Mouse (Mus musculus): ENCODE results near the gene Adsl. TPM values are rescaled to one million over a fixed set of nuclear protein-coding genes. Genes with fewer than 3 reads are reported as not detected.
"Not testable (repeated sequence)": the region's sequence is repeated elsewhere in the genome, so short reads cannot be mapped to it uniquely, and the experiment has no call there.

Adsl gene
- polyA plus RNA-seq, 1 experiment from 2014 or later = 256 TPM

GRCm38 (mm10) chr15:80915850-80916249, 32.4 kb upstream of the Adsl start:
- no peak for DNase-seq (ENCODE audit: low spot score)
- Histone ChIP-seq H3K36me3 (ENCODE audit: control insufficient read depth, insufficient read depth, low read length) (peaks cover 57% of the 10 kb centered on the region), H3K27me3 (replicated peaks; ENCODE audit: control insufficient read depth, insufficient read depth, low read length) (no peaks in the 10 kb centered on the region), H3K9me3 (ENCODE audit: control insufficient read depth, low read length) (no peaks in the 10 kb centered on the region), H3K9ac (ENCODE audit: low read depth, low read length) (no peak overlapping the region), H3K27ac (ENCODE audit: low read depth, low read length) (no peak overlapping the region), H3K4me1 (replicated peaks; ENCODE audit: control insufficient read depth, insufficient read depth, low read length) (peaks cover 15% of the 10 kb centered on the region), H3K4me3 (ENCODE audit: low read depth, low read length) (no peak overlapping the region), H3K4me2 (no peak overlapping the region)
- 91% methylated on average over 2 of the region's 2 CpGs for WGBS
- no peak for ATAC-seq (replicated peaks; ENCODE audit: low FRiP score)

GRCm38 (mm10) chr15:80916621-80917020, 31.7 kb upstream of the Adsl start:
- DNase-seq (ENCODE audit: low spot score) (no peak), ATAC-seq (replicated peaks; ENCODE audit: low FRiP score) (no peak)
- H3K4me3 ChIP-seq (ENCODE audit: low read depth, low read length) = no peak overlapping the region
- H3K9ac ChIP-seq (ENCODE audit: low read depth, low read length) = no peak overlapping the region
- H3K36me3 ChIP-seq (ENCODE audit: control insufficient read depth, insufficient read depth, low read length) = peaks cover 56% of the 10 kb centered on the region
- WGBS = 92% methylated on average over 7 of the region's 7 CpGs
- no peaks in the 10 kb centered on the region for H3K27me3 ChIP-seq (replicated peaks; ENCODE audit: control insufficient read depth, insufficient read depth, low read length)
- no peak overlapping the region for H3K27ac ChIP-seq (ENCODE audit: low read depth, low read length)
- no peak overlapping the region for H3K4me2 ChIP-seq
- H3K9me3 ChIP-seq (ENCODE audit: control insufficient read depth, low read length) = no peaks in the 10 kb centered on the region
- H3K4me1 ChIP-seq (replicated peaks; ENCODE audit: control insufficient read depth, insufficient read depth, low read length) = peaks cover 8% of the 10 kb centered on the region

DNA sequence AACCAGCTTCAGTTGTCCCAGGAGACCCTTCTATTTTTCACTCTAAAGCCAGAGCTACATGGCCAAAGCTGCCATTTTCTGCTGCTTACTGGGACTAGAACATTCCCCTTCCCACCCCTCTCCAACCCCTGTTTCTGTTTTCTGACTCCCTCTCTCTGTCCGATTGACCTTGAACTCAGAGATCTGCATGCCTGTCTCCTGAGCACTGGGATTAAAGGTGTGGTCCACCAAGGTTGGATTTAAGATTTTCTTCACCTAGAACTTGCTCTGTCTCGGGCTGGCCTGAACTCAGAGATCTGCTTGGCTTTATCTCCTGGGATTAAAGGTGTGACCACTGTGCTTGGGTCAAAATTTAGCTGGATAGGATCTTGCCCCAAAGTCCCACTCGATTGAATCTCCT, 27.9 kb upstream of the Adsl start:
- no peak overlapping the region for H3K4me2 ChIP-seq
- DNase-seq (ENCODE audit: low spot score) = no peak
- H3K9me3 ChIP-seq (ENCODE audit: control insufficient read depth, low read length) = no peaks in the 10 kb centered on the region
- WGBS = 96% methylated on average over 3 of the region's 3 CpGs
- H3K4me1 ChIP-seq (replicated peaks; ENCODE audit: control insufficient read depth, insufficient read depth, low read length) = no peaks in the 10 kb centered on the region
- H3K27ac ChIP-seq (ENCODE audit: low read depth, low read length) = no peak overlapping the region
- H3K27me3 ChIP-seq (replicated peaks; ENCODE audit: control insufficient read depth, insufficient read depth, low read length) = no peaks in the 10 kb centered on the region
- no peak overlapping the region for H3K4me3 ChIP-seq (ENCODE audit: low read depth, low read length)
- H3K9ac ChIP-seq (ENCODE audit: low read depth, low read length) = no peak overlapping the region
- H3K36me3 ChIP-seq (ENCODE audit: control insufficient read depth, insufficient read depth, low read length) = peaks cover 51% of the 10 kb centered on the region
- no peak for ATAC-seq (replicated peaks; ENCODE audit: low FRiP score)

DNA sequence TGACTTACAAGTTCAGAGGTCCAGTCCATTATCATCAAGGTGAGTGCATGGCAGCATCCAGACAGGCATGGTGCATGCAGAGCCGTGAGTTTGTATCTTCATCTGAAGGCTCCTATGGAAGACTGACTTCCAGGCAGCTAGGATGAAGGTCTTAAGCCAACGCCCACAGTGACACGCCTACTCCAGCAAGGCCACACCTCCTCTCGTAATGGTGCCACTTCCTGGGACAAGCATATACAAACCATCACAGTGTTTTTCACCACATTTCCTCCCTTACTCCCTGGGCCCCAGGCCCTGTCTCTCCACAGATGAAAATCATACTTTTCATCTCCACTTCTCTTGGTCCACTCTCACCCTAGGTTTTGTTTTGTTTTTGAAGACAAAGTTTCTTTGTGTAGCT, 26.5 kb upstream of the Adsl start:
- Histone ChIP-seq H3K4me2 (no peak overlapping the region), H3K4me3 (ENCODE audit: low read depth, low read length) (no peak overlapping the region), H3K27me3 (replicated peaks; ENCODE audit: control insufficient read depth, insufficient read depth, low read length) (no peaks in the 10 kb centered on the region), H3K9ac (ENCODE audit: low read depth, low read length) (no peak overlapping the region), H3K36me3 (ENCODE audit: control insufficient read depth, insufficient read depth, low read length) (peaks cover 45% of the 10 kb centered on the region), H3K9me3 (ENCODE audit: control insufficient read depth, low read length) (no peaks in the 10 kb centered on the region), H3K4me1 (replicated peaks; ENCODE audit: control insufficient read depth, insufficient read depth, low read length) (no peaks in the 10 kb centered on the region), H3K27ac (ENCODE audit: low read depth, low read length) (no peak overlapping the region)
- no peak for ATAC-seq (replicated peaks; ENCODE audit: low FRiP score)
- DNase-seq (ENCODE audit: low spot score) = no peak
- WGBS = 72% methylated on average over 4 of the region's 4 CpGs

DNA sequence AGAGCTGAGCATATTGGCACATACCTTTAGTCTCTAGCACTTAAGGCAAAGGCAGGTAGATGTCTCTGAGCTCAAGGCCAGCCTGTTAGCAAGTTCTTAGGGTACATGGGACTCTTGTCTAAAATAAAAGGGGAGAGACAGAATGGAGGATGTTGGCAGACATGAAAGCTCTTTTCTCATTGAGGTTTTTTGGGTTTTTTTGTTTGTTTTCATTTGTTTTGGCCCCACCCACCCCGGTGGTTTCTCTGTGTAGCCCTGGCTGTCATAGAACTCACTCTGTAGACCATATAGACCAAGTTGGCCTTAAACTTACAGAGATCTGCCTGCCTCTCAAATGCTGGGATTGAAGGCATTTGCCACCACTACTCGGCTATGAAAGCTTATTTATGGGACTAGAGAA, 24.1 kb upstream of the Adsl start:
- no peaks in the 10 kb centered on the region for H3K9me3 ChIP-seq (ENCODE audit: control insufficient read depth, low read length)
- 87% methylated on average over 2 of the region's 2 CpGs for WGBS
- H3K27ac ChIP-seq (ENCODE audit: low read depth, low read length) = no peak overlapping the region
- ATAC-seq (replicated peaks; ENCODE audit: low FRiP score) = no peak
- H3K36me3 ChIP-seq (ENCODE audit: control insufficient read depth, insufficient read depth, low read length) = peaks cover 46% of the 10 kb centered on the region
- H3K9ac ChIP-seq (ENCODE audit: low read depth, low read length) = no peak overlapping the region
- no peak overlapping the region for H3K4me3 ChIP-seq (ENCODE audit: low read depth, low read length)
- no peaks in the 10 kb centered on the region for H3K27me3 ChIP-seq (replicated peaks; ENCODE audit: control insufficient read depth, insufficient read depth, low read length)
- H3K4me2 ChIP-seq = no peak overlapping the region
- no peak for DNase-seq (ENCODE audit: low spot score)
- no peaks in the 10 kb centered on the region for H3K4me1 ChIP-seq (replicated peaks; ENCODE audit: control insufficient read depth, insufficient read depth, low read length)

- H3K27me3 ChIP-seq (replicated peaks; ENCODE audit: control insufficient read depth, insufficient read depth, low read length) = no peaks in the 10 kb centered on the region
- peaks cover 34% of the 10 kb centered on the region for H3K36me3 ChIP-seq (ENCODE audit: control insufficient read depth, insufficient read depth, low read length)
- DNase-seq (ENCODE audit: low spot score) (no peak), ATAC-seq (replicated peaks; ENCODE audit: low FRiP score) (no peak)
- H3K4me2 ChIP-seq = no peak overlapping the region
- no peak overlapping the region for H3K4me3 ChIP-seq (ENCODE audit: low read depth, low read length)
- H3K27ac ChIP-seq (ENCODE audit: low read depth, low read length) = no peak overlapping the region
- H3K9ac ChIP-seq (ENCODE audit: low read depth, low read length) = no peak overlapping the region
- H3K9me3 ChIP-seq (ENCODE audit: control insufficient read depth, low read length) = no peaks in the 10 kb centered on the region
- 87% methylated on average over 20 of the region's 20 CpGs for WGBS
- no peaks in the 10 kb centered on the region; the same call in 1 of the 2 replicates for H3K4me1 ChIP-seq (replicated peaks; ENCODE audit: control insufficient read depth, insufficient read depth, low read length)
Measured at GRCm38 (mm10) chr15:80928811-80929355, 19.4 kb upstream of the Adsl start.

- 35% methylated on average over 14 of the region's 16 CpGs for WGBS
- Histone ChIP-seq H3K4me3 (ENCODE audit: low read depth, low read length) (no peak overlapping the region), H3K36me3 (ENCODE audit: control insufficient read depth, insufficient read depth, low read length) (peaks cover 24% of the 10 kb centered on the region), H3K4me1 (replicated peaks; ENCODE audit: control insufficient read depth, insufficient read depth, low read length) (no peaks in the 10 kb centered on the region; the same call in 1 of the 2 replicates), H3K9ac (ENCODE audit: low read depth, low read length) (no peak overlapping the region), H3K27ac (ENCODE audit: low read depth, low read length) (no peak overlapping the region), H3K9me3 (ENCODE audit: control insufficient read depth, low read length) (no peaks in the 10 kb centered on the region), H3K27me3 (replicated peaks; ENCODE audit: control insufficient read depth, insufficient read depth, low read length) (no peaks in the 10 kb centered on the region), H3K4me2 (no peak overlapping the region)
- ATAC-seq (replicated peaks; ENCODE audit: low FRiP score) (no peak), DNase-seq (ENCODE audit: low spot score) (no peak)
Measured at GRCm38 (mm10) chr15:80930048-80930571, 18.2 kb upstream of the Adsl start.

- peaks cover 24% of the 10 kb centered on the region for H3K36me3 ChIP-seq (ENCODE audit: control insufficient read depth, insufficient read depth, low read length)
- not testable (repeated sequence) for H3K27me3 ChIP-seq (replicated peaks; ENCODE audit: control insufficient read depth, insufficient read depth, low read length); H3K9me3 ChIP-seq (ENCODE audit: control insufficient read depth, low read length); H3K4me1 ChIP-seq (replicated peaks; ENCODE audit: control insufficient read depth, insufficient read depth, low read length); H3K9ac ChIP-seq (ENCODE audit: low read depth, low read length); DNase-seq (ENCODE audit: low spot score); ATAC-seq (replicated peaks; ENCODE audit: low FRiP score); H3K27ac ChIP-seq (ENCODE audit: low read depth, low read length); H3K4me3 ChIP-seq (ENCODE audit: low read depth, low read length); H3K4me2 ChIP-seq
- 86% methylated on average over 23 of the region's 23 CpGs for WGBS
Measured at GRCm38 (mm10) chr15:80930676-80931320, 17.5 kb upstream of the Adsl start.
